Mouse (Mus musculus) heart, adult 11 months (tissue): ENCODE measurements around the gene C2.
A peak's percentile ranks its signal among the peaks of the same experiment; 100 is the strongest.
"Not testable (repeated sequence)": the region's sequence is repeated elsewhere in the genome, so short reads cannot be mapped to it uniquely, and the experiment has no call there.

Experiments used
- DNase-seq: peaks from one replicate; pipeline ENCODE4 v3.0.0; 2022

Gene C2

GRCm38 (mm10) chr17:34910982-34911381, 12.9 kb upstream of the C2 start:
- DNase-seq = no peak

GRCm38 (mm10) chr17:34902895-34903294, 4.8 kb upstream of the C2 start:
- DNase-seq = no peak

- not testable (repeated sequence) for DNase-seq
Measured at GRCm38 (mm10) chr17:34901948-34902347, 3.9 kb upstream of the C2 start.

GRCm38 (mm10) chr17:34900826-34901225, 2.8 kb upstream of the C2 start:
- DNase-seq = not testable (repeated sequence)

GRCm38 (mm10) chr17:34899890-34900243, 1.8 kb upstream of the C2 start:
- peak; percentile 97 for DNase-seq

GRCm38 (mm10) chr17:34899053-34899889, 1.2 kb upstream of the C2 start:
- DNase-seq = peak; percentile 97

- no peak for DNase-seq
Measured at GRCm38 (mm10) chr17:34898706-34899052, 614 bp upstream of the C2 start.

- DNase-seq = peak; percentile 94
Measured at GRCm38 (mm10) chr17:34897373-34898159, 499 bp downstream of the C2 start.

- DNase-seq = peak; percentile 93
Measured at GRCm38 (mm10) chr17:34896366-34896765, 1.7 kb downstream of the C2 start.

- peak; percentile 95 for DNase-seq
Measured at GRCm38 (mm10) chr17:34895724-34896123, 2.3 kb downstream of the C2 start.

GRCm38 (mm10) chr17:34894801-34895530, 3.1 kb downstream of the C2 start:
- DNase-seq = peak; percentile 98

- peak; percentile 100 for DNase-seq
Measured at GRCm38 (mm10) chr17:34894074-34894597, 3.9 kb downstream of the C2 start.

- no peak for DNase-seq
Measured at GRCm38 (mm10) chr17:34893072-34893824, 4.8 kb downstream of the C2 start.

- DNase-seq = no peak
Measured at GRCm38 (mm10) chr17:34891377-34891776, 6.7 kb downstream of the C2 start.

GRCm38 (mm10) chr17:34890074-34890743, 7.9 kb downstream of the C2 start:
- no peak for DNase-seq

GRCm38 (mm10) chr17:34887942-34888341, 10.1 kb downstream of the C2 start:
- DNase-seq = no peak

GRCm38 (mm10) chr17:34885615-34886014, 12.4 kb downstream of the C2 start:
- no peak for DNase-seq

- DNase-seq = no peak
Measured at GRCm38 (mm10) chr17:34884704-34885103, 13.4 kb downstream of the C2 start.

- DNase-seq = no peak
Measured at GRCm38 (mm10) chr17:34883332-34883731, 14.7 kb downstream of the C2 start.

- DNase-seq = no peak
Measured at GRCm38 (mm10) chr17:34881683-34882310, 16.3 kb downstream of the C2 start, which contains the start of gene Gm20547. Gene Gm20547 (minus strand): TSS chr17:34882042.

GRCm38 (mm10) chr17:34881166-34881565, 16.9 kb downstream of the C2 start:
- no peak for DNase-seq
